Mouse (Mus musculus) left cerebral cortex, adult 2 months (tissue): ENCODE data around the gene Rars. TPM values are rescaled to one million over a fixed set of nuclear protein-coding genes. Genes with fewer than 3 reads are reported as not detected.

Source experiments
- DNase-seq, 2 experiments: peaks; one replicate each; pipeline ENCODE4 v3.0.0; 2021 to 2022; ENCODE audit warnings: low spot score in 2 of 2, mixed read lengths in 1 of 2; ENCODE audit errors: extremely low spot score in 1 of 2
- H3K27ac ChIP-seq: fragments of 200-600 bp; 2 replicates; pipeline ENCODE4 v1.8.1; 2022
- H3K4me3 ChIP-seq: fragments of 200-600 bp; 2 replicates; pipeline ENCODE4 v1.8.1; 2022
- CTCF ChIP-seq: fragments of 200-600 bp; IDR thresholded peaks from 2 replicates; pipeline ENCODE4 v1.8.1; 2022; ENCODE audit warnings: antibody characterized with exemption, mild to moderate bottlenecking, moderate library complexity
- intact Hi-C: fragments of 180-260 bp; cut with DNase I; formaldehyde crosslinking; loops from one replicate; pipeline ENCODE4 v1.15.1; 2025
- long read RNA-seq, 2 experiments: library from polyadenylated mRNA; stranded (forward); transcript quantifications; one replicate each; pipeline ENCODE4 v2.0.0; 2021; ENCODE audit warnings: borderline mapping rate in 2 of 2
- total RNA-seq, 2 experiments: library from RNA; stranded (reverse); gene quantifications; 2 replicates each; pipeline ENCODE4 v1.2.3; 2021

Gene Rars
- 10 to 100 TPM; 46.8 to 48.4 TPM for total RNA-seq
- long read RNA-seq, experiment 1, transcript Rars-201 (15 exons, 2,109 nt) = major isoform, 34 of 46 reads
- long read RNA-seq, experiment 1, partial matches to known transcripts = 1 of 46 reads
- long read RNA-seq, experiment 1, other reads (novel, unspliced or antisense) = 11 of 46 reads
- long read RNA-seq, experiment 2, transcript Rars-201 (15 exons, 2,109 nt) = major isoform, 19 of 21 reads
- long read RNA-seq, experiment 2, partial matches to known transcripts = 1 of 21 reads
- long read RNA-seq, experiment 2, other reads (novel, unspliced or antisense) = 1 of 21 reads

DNA sequence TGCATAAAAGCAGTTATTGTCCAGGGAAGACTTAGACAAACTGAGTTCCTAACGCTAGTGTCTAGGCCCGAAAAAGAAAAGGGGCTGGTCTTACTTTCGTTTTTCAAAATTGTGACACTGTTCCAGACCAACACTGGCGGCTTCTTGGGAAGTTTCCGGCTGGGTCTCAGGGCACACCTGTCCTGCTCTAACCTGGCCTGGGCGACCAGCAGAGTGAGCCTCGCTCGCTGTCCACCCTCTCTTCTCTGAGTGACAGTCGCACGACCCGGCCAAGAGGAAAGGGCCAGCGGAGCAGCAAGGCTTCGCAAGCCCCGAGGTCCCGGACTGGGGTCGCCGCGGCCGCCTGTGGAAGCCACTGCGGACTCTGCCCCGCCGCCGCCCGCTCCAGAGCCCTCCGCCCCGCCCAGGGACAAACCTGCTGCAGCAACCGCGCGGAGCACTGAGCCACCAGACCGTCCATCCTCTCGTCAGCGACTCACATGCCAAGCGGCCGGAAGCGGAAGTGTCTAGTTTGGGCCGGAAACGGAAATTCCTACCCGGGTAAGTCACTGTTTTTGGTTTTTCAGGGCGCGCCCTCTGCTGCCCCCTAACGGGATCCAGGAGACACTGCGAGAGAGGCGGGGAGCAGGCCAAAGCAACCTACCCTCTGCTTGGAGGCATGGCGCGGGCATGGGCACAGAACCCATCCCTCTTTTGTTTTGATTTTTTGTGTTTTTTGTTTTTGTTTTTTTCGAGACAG, at the start of gene Rars:
Gene Rars (minus strand): TSS at position 485 of the 739 bp plus-strand sequence.
- peak within 1 kb of the TSS; percentile 88 for H3K4me3 ChIP-seq
- TF ChIP-seq CTCF = peak; percentile 99
- peak within 1 kb of the TSS; percentile 66; the same call in 1 of the 2 replicates for H3K27ac ChIP-seq
- peak; percentile 93 to 95 for DNase-seq
- intact Hi-C loops = loop anchor here (2.0 to 5.0 kb wide), 2 partner anchors 67 to 167 kb away; partner anchors contain the start of gene Pank3

GRCm38 (mm10) chr11:35882777-35883176, 48.5 kb upstream of the Rars start:
- no peak for DNase-seq
- intact Hi-C loops = no loop called here
- no peak for TF ChIP-seq CTCF
- Histone ChIP-seq H3K4me3 (no peak overlapping the region), H3K27ac (no peak overlapping the region)

GRCm38 (mm10) chr11:35878559-35878897, 44.2 kb upstream of the Rars start:
- intact Hi-C loops = no loop called here
- Histone ChIP-seq H3K4me3 (no peak overlapping the region), H3K27ac (no peak overlapping the region)
- DNase-seq = no peak
- no peak for TF ChIP-seq CTCF

DNA sequence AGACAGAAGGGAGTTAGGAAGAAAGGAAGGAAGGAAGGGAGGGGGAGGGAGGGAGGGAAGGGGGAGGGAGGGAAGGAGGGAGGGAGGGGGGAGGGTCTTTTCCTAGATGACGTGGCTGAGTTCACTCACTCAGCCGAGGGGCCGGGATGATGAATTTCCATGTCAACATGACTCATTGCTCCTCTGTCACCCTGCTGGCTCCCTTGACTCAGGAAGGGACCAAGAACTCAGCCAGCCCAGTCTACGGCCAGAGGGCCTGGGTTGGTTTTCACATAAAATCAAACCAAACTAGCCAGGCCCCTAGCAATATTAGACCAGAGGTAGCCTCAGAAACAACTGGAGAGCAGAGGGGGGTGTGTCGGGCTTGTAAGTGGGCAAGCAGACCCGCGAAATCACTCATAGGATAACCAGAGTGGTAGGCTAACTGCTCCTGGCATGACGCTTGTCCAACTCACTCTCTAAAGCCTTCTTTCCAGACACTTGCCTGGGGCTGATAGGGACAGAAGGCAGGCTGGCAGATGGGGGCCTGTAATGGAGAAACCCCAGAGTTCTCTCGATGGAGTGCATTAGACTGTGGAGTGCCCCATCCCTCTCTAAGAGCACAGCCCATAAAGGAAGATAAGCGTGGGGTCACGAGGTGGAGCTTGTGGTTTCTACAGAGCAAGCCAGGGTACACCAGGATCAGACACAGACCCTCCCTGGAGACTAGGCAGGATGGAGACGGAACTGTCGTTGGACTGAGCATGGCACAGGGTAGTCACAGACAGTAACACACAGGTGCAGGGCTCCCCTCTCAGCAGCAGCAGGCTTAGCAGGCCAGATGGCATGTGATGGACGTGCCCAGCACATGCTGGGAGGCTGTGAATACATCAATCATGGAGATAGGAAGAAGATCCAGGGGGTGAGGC, 43.6 kb upstream of the Rars start:
- Histone ChIP-seq H3K27ac (no peak overlapping the region), H3K4me3 (no peak overlapping the region)
- DNase-seq = no peak
- intact Hi-C loops = no loop called here
- TF ChIP-seq CTCF = no peak

GRCm38 (mm10) chr11:35873624-35874244, 39.4 kb upstream of the Rars start:
- Histone ChIP-seq H3K27ac (no peak overlapping the region), H3K4me3 (no peak overlapping the region)
- TF ChIP-seq CTCF = no peak
- DNase-seq = no peak
- intact Hi-C loops = no loop called here

DNA sequence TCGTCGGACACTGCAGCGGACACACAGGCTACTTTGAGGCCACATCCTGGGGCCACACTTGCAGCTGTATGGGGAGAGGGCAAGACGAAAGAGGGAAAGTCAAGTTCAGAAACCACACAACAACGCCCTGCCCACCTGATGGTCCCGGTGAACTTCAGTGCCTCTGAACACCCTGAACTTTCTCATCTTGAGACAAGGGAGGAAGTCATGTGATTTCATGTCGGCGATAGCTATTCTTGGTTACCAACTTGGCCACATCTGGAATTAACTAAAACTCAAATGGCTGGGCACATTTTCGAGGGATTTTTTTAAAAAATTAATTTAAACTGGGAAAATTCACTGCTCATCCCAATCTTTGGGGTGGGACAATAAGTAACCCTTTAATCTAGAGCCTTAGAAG, 36.7 kb upstream of the Rars start:
- no peak for DNase-seq
- intact Hi-C loops = no loop called here

DNA sequence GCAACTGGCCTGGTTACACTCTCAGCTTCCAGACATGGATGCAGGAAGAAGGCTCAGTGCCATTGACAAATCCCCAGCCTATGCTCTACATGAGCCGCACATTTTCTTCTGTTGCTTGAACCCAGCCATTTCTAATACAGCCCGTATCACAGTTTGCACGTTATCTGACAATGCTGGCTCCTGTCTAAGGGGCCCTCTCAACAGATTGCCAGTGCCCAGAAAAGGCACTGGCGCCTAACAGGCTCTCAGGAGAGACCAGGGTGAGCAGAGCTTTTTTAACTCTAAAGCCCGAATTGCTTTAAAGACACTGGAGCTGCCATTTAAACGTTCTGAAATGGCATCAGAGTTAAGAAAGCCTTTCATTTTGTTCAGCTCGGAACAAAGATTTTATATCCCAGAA, 31.8 kb upstream of the Rars start:
- DNase-seq = no peak
- intact Hi-C loops = no loop called here
- Histone ChIP-seq H3K27ac (peak overlapping the region; percentile 88), H3K4me3 (no peak overlapping the region)
- no peak for TF ChIP-seq CTCF

More for the DNA sequence above, 36.7 kb upstream of the Rars start:
- H3K27ac ChIP-seq = no peak overlapping the region
- no peak for TF ChIP-seq CTCF
- H3K4me3 ChIP-seq = no peak overlapping the region

GRCm38 (mm10) chr11:35864981-35865604, 30.8 kb upstream of the Rars start:
- no peak for TF ChIP-seq CTCF
- intact Hi-C loops = loop anchor here (2.0 kb wide), 1 partner anchor 54 kb away; no protein-coding TSS in a partner anchor
- H3K27ac ChIP-seq = peak overlapping the region; percentile 88
- peak; percentile 67 to 69 for DNase-seq
- H3K4me3 ChIP-seq = no peak overlapping the region

DNA sequence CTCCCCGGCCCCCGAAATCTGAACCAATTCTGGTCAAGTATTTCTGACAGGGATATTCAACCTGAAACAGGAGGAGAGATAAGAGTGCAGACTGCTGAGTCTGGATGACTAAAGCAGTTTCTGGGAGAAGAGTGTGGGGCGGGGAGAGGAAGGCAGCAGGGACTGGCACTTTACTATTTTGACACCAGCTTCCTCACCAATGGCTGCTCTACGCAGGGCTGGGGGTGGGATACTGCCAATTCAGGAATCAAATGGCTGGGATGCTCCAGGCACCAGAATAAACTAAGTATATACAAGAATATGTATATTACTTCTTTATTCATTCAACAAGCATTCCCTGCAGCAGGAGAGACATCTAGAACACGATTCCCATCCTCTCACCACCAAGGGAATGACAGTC, 29.3 kb upstream of the Rars start:
- no peak for TF ChIP-seq CTCF
- Histone ChIP-seq H3K27ac (no peak overlapping the region), H3K4me3 (no peak overlapping the region)
- DNase-seq = no peak
- intact Hi-C loops = loop anchor here (2.0 kb wide), 1 partner anchor 55 kb away; no protein-coding TSS in a partner anchor

DNA sequence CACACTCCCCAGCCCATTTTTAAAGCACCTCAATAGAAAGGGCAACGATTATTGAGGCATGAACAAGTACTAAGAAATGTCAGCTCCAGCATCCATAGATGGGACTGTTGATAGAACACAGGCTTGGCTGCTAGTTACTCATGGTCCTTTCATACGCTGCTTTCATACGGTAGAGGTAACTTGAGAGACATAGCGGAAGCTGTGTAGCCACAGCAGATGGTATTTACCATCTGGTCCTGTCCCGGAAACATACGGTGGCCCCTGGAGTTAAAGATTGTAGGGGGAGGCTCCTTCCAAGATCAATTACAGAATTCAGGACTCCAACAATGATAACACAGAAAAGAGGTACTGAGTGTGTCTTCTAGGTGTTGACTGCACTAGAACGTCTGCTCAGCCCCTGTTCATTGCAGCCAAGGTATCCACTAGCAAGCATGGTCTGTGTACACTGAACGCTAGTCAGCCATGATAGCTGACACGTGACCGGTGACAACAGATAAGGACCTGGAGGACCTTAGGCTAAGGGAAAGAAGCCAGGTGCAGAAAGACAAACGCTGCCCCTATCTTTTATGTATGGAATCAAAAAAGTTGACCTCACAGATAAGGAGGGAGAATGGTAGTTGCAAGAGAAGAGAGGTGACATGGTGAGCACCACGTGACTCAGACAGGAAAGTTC, 23.2 kb upstream of the Rars start:
- Histone ChIP-seq H3K27ac (peak overlapping the region; percentile 49), H3K4me3 (no peak overlapping the region)
- DNase-seq = no peak
- TF ChIP-seq CTCF = no peak
- intact Hi-C loops = loop anchor here (5.0 kb wide), 2 partner anchors 75 to 120 kb away; no protein-coding TSS in a partner anchor
